Mouse (Mus musculus) spleen, adult 12 weeks (tissue): Measurements from ENCODE around the gene Srsf3.

Experiments used
- DNase-seq: peaks from one replicate; pipeline ENCODE4 v3.0.0; 2022; ENCODE audit warnings: low spot score

Gene Srsf3

DNA sequence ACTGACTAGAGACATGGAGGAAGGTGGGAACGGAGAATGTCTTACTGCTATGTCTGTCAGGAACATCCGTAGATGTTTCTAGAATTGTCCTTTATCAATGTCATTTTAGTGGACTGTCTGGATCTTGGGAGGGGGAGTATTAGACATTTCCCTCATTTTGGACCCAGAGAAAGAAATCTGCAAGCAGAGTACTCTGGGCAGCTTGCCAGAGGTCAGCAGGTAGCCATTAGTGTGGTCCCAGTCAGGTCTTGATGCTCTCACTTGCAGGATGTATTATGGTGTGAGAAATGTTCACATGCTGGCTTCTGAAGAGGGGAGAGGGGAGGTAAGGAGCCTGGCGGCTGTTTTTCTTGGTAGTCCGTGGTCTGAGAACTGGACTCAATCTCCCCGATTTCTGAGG is 60.1 kb downstream of the Srsf3 start:
- DNase-seq: no peak
